In genomic region chr19:54046684-54047070, GRCm38 (mm10) we compare ENCODE assay signal across 8 mouse cellular contexts. TPM values are rescaled to one million over a fixed set of nuclear protein-coding genes. Genes with fewer than 3 reads are reported as not detected.
A peak's percentile ranks its signal among the peaks of the same experiment; 100 is the strongest.
DNase-seq lines count a peak whose midpoint lies in the region.

No protein-coding gene starts in this region.

- no peaks in the 10 kb centered on the region for H3K9me3 ChIP-seq in limb, embryonic 10.5 days (replicated peaks)

- peaks cover 82% of the 10 kb centered on the region for H3K27me3 ChIP-seq in limb, embryonic 10.5 days (ENCODE audit: low read depth, poor library complexity, severe bottlenecking)

- H3K4me3 ChIP-seq in limb, embryonic 10.5 days: peak overlapping the region; percentile 63

- H3K36me3 ChIP-seq in limb, embryonic 10.5 days: no peaks in the 10 kb centered on the region

- H3K4me1 ChIP-seq in limb, embryonic 10.5 days: peaks cover 38% of the 10 kb centered on the region

- peak overlapping the region; percentile 56; the same call in 1 of the 2 replicates for H3K27ac ChIP-seq in limb, embryonic 10.5 days

- DNase-seq in cerebellum, postnatal 14 days: peak; percentile 24 to 28
- DNase-seq in cerebellum, adult 8-10 months: no peak
- peak; percentile 11 for DNase-seq in thymus, postnatal 14 days
- no peak for DNase-seq in thymus, adult 18-20 months
- peak; percentile 55 for DNase-seq in limb, embryonic 10.5 days (ENCODE audit: low spot score)
- DNase-seq in retina, embryonic 14.5 days (ENCODE audit: low spot score): peak; percentile 39
- DNase-seq in frontal cortex, adult 2 months (ENCODE audit: extremely low spot score in 1 of 2, low spot score in 1 of 2): no peak
- DNase-seq in c-Kit-positive CD71-positive TER-119-positive erythroid progenitor cells, embryonic 14.5 days (ENCODE audit: low spot score): no peak

- WGBS in limb, embryonic 10.5 days: under 1% methylated on average over 46 of the region's 46 CpGs

RNA-seq across cellular contexts. Expression of gene Adra2a, which starts 2.7 kb away (rescaled TPM):
- not detected in 2 replicates for polyA plus RNA-seq in limb, embryonic 10.5 days (2016; fragmentation: Nextera tagmentation; extraction: Ambion mirVana)
- polyA plus RNA-seq in frontal cortex, adult 2 months (2012; rRNA removed): 12.7 and 16.7 TPM in 2 replicates

Comparison
In these comparisons a context has a peak if more than half of its experiments do, and no peak if none do; other contexts are left out.
1. DNase-seq: peak in cerebellum, postnatal 14 days (2 of 2), thymus, postnatal 14 days (single experiment), limb, embryonic 10.5 days (single experiment) and retina, embryonic 14.5 days (single experiment); none in cerebellum, adult 8-10 months (single experiment), thymus, adult 18-20 months (0 of 2), frontal cortex, adult 2 months (0 of 2) and c-Kit-positive CD71-positive TER-119-positive erythroid progenitor cells, embryonic 14.5 days (single experiment).
2. RNA of gene Adra2a, which starts 2.7 kb away (polyA plus RNA-seq): 12.7 to 16.7 TPM in frontal cortex, adult 2 months; not detected in limb, embryonic 10.5 days; every median in the first group is over 10 times any median in the second.